In the genomic region with DNA sequence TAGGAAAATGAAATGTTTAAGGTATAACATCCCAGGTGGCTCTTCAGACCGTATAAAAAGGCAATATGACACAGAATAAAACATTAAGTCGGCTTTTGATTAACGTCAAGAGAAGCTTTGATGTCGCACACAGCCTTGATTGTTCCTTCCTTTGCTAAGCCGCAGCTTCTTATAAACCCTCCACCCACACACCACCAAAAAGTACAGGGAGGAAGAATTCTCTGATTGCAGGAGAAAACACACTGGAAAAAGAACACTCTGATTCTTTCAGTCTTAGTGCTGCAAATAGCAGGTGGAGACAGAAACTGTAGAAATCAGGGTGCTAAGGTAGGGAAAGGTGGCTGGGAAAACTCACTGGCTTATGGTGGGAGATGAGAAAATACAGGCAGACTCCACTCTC, we compare ENCODE assay signal across 24 mouse cellular contexts.
A peak's percentile ranks its signal among the peaks of the same experiment; 100 is the strongest.
DNase-seq lines count a peak whose midpoint lies in the region; ATAC-seq lines count a peak whose summit lies in the region.
"Had no signal": no experiment of that assay in that cellular context is flagged by ENCODE, and none has a peak within 500 bp of the region (broad histone marks: within the 10 kb centered on the region; RNA-seq: fewer than 3 reads in every experiment).

No protein-coding gene starts in this region.

- no peaks in the 10 kb centered on the region for H3K9me3 ChIP-seq in midbrain, embryonic 14.5 days (ENCODE audit: control insufficient read depth, low read length)
- H3K9me3 ChIP-seq in midbrain, embryonic 11.5 days (ENCODE audit: control insufficient read depth, low read length), result no peaks in the 10 kb centered on the region
- H3K9me3 ChIP-seq: embryonic facial prominence, embryonic 13.5 days; forebrain, embryonic 13.5 days; G1E; heart, embryonic 15.5 days; hindbrain, embryonic 13.5 days had no signal

- H3K27ac ChIP-seq in midbrain, embryonic 14.5 days (replicated peaks; ENCODE audit: low read depth, low read length), result no peak overlapping the region
- H3K27ac ChIP-seq in midbrain, embryonic 11.5 days (ENCODE audit: low read depth, low read length), result no peak overlapping the region
- H3K27ac ChIP-seq: embryonic facial prominence, embryonic 13.5 days; forebrain, embryonic 13.5 days; heart, adult 2 months; heart, embryonic 15.5 days; hindbrain, embryonic 13.5 days; hindbrain, postnatal 0 days had no signal

- WGBS in midbrain, embryonic 14.5 days, result 83% methylated on average over 5 of the region's 5 CpGs
- 84% methylated on average over 5 of the region's 5 CpGs for WGBS in midbrain, embryonic 11.5 days

- H3K27me3 ChIP-seq in midbrain, embryonic 14.5 days (ENCODE audit: control insufficient read depth, insufficient read depth, low read length), result no peaks in the 10 kb centered on the region
- H3K27me3 ChIP-seq in midbrain, embryonic 11.5 days (ENCODE audit: control insufficient read depth, insufficient read depth, low read length), result no peaks in the 10 kb centered on the region
- H3K27me3 ChIP-seq: embryonic facial prominence, embryonic 13.5 days; forebrain, embryonic 13.5 days; heart, embryonic 15.5 days; hindbrain, embryonic 13.5 days had no signal

- no peak for DNase-seq in frontal cortex, postnatal 14 days (ENCODE audit: low spot score in 2 of 2)
- DNase-seq in midbrain, embryonic 14.5 days, result peak; percentile 9
- DNase-seq in midbrain, embryonic 11.5 days (ENCODE audit: low spot score, missing footprints), result no peak
- peak; percentile 74 for DNase-seq in brain, adult 2 months (ENCODE audit: low read depth, low spot score)
- peak; percentile 59 for DNase-seq in telencephalon, adult 2 months (ENCODE audit: low read depth, low spot score)
- DNase-seq: adrenal gland, postnatal 10 days; B cell, adult 2 months; cerebellum, adult 11-12 months; cerebellum, adult 9-11 months; cerebellum, postnatal 36 days; forebrain, postnatal 0 days; gastrocnemius, postnatal 14 days; heart, adult 2 months; heart, postnatal 14 days had no signal

- no peaks in the 10 kb centered on the region for H3K4me1 ChIP-seq in midbrain, embryonic 14.5 days (ENCODE audit: control insufficient read depth, insufficient read depth, low read length)
- H3K4me1 ChIP-seq in midbrain, embryonic 11.5 days (ENCODE audit: control insufficient read depth, insufficient read depth, low read length), result no peaks in the 10 kb centered on the region
- H3K4me1 ChIP-seq: embryonic facial prominence, embryonic 13.5 days; forebrain, embryonic 13.5 days; heart, embryonic 15.5 days; hindbrain, embryonic 13.5 days had no signal

- ATAC-seq in frontal cortex, adult (ENCODE audit: low TSS enrichment), result peak; percentile 92
- no peak for ATAC-seq in midbrain, embryonic 14.5 days (ENCODE audit: low FRiP score, low TSS enrichment)
- no peak for ATAC-seq in midbrain, embryonic 11.5 days (ENCODE audit: low FRiP score)
- ATAC-seq in erythroid progenitor cell, adult 5-6 weeks (replicated peaks; ENCODE audit: low FRiP score, poor library complexity, severe bottlenecking), result no peak
- ATAC-seq: CD4-positive, CD25-positive, alpha-beta regulatory T cell, adult 4 months; forebrain, embryonic 13.5 days; forebrain, postnatal 0 days; hindbrain, postnatal 0 days had no signal

- H3K9ac ChIP-seq in midbrain, embryonic 14.5 days (replicated peaks; ENCODE audit: low read length), result no peak overlapping the region
- H3K9ac ChIP-seq in midbrain, embryonic 11.5 days (ENCODE audit: low read length), result no peak overlapping the region
- H3K9ac ChIP-seq: embryonic facial prominence, embryonic 13.5 days; forebrain, embryonic 13.5 days; forebrain, postnatal 0 days; heart, embryonic 15.5 days; hindbrain, embryonic 13.5 days had no signal

- H3K4me3 ChIP-seq in midbrain, embryonic 14.5 days (replicated peaks; ENCODE audit: low read depth, low read length), result no peak overlapping the region
- no peak overlapping the region for H3K4me3 ChIP-seq in midbrain, embryonic 11.5 days (ENCODE audit: low read depth, low read length)
- H3K4me3 ChIP-seq: embryonic facial prominence, embryonic 13.5 days; forebrain, embryonic 13.5 days; heart, adult 2 months; heart, embryonic 15.5 days; hindbrain, embryonic 13.5 days had no signal

- no peak overlapping the region for H3K4me2 ChIP-seq in midbrain, embryonic 14.5 days (ENCODE audit: low read length)
- no peak overlapping the region for H3K4me2 ChIP-seq in midbrain, embryonic 11.5 days
- H3K4me2 ChIP-seq: embryonic facial prominence, embryonic 13.5 days; forebrain, embryonic 13.5 days; heart, embryonic 11.5 days; heart, embryonic 15.5 days; hindbrain, embryonic 13.5 days had no signal

- no peaks in the 10 kb centered on the region for H3K36me3 ChIP-seq in midbrain, embryonic 14.5 days (ENCODE audit: control insufficient read depth, insufficient read depth, low read length)
- no peaks in the 10 kb centered on the region for H3K36me3 ChIP-seq in midbrain, embryonic 11.5 days (ENCODE audit: control insufficient read depth, insufficient read depth, low read length)
- H3K36me3 ChIP-seq: embryonic facial prominence, embryonic 13.5 days; G1E; heart, embryonic 15.5 days; hindbrain, embryonic 13.5 days had no signal

Comparison
In these comparisons a context has a peak if more than half of its experiments do, and no peak if none do; other contexts are left out.
1. DNase-seq: peak in midbrain, embryonic 14.5 days (single experiment), brain, adult 2 months (single experiment) and telencephalon, adult 2 months (single experiment); none in frontal cortex, postnatal 14 days (0 of 2) and midbrain, embryonic 11.5 days (single experiment).